Mouse (Mus musculus): ENCODE measurements around the gene Zfp273. TPM values are rescaled to one million over a fixed set of nuclear protein-coding genes. Genes with fewer than 3 reads are reported as not detected.
A peak's percentile ranks its signal among the peaks of the same experiment; 100 is the strongest.
"Not testable (repeated sequence)": the region's sequence is repeated elsewhere in the genome, so short reads cannot be mapped to it uniquely, and the experiment has no call there.

The Zfp273 gene
- 10.3 and 11.5 TPM in 2 replicates for polyA plus RNA-seq (2015; fragmentation: Nextera tagmentation; extraction: Ambion mirVana)

DNA sequence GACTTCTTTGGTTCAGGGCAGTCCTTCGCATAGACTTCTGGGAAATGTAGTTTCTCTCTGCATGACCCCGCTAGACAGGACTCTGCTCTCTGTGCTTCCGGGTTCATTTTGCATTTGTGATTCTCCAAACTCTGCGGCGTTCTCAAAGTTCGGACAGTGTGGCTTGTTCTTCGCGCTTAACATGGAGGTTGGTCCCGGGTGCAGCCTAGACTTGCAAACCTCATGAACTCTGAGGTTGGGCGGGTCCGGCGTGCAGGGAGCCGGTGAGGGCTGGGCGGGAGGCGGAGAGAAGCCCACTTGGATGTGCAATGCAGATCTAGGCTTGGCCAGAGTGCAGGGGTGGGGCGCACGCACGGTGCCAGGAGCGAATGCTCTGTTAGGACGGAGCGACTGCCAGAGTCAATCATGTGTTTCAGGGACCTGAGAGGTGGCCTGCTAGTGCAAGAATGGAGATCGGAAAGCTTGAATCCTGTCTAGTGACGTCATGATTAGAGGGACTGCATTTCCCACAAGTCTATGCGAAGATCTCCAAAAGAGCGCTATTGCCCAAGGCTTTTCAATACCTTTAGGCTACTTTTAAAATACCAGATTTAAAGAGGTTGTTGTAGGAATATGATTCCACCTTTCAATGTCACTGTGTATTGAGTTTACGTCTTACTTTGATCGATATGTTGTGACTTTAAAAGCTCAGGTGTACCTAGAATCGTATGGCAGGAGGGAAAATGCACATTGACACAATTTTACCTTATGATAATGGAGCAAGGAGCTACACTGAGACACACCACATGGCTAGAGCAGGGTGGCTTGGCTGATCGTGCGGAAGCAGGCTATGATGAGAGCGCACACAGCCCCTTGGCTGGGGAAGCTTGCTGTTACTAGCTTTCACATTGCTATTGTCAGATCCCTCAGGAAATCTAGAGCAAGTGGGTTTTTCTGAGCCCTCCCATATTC, at the start of gene Zfp273:
TSS of gene Zfp273 (plus strand) at position 31 of the 951 bp plus-strand sequence.
- peaks cover 13% of the 10 kb centered on the region; the same call in 1 of the 2 replicates for H3K9me3 ChIP-seq (replicated peaks)
- 3% methylated on average over 31 of the region's 31 CpGs for WGBS
- H3K36me3 ChIP-seq (ENCODE audit: poor library complexity, severe bottlenecking): peaks cover 15% of the 10 kb centered on the region

GRCm38 (mm10) chr13:67779265-67780221, 34.0 kb upstream of the Zfp273 start, which contains the start of gene Zfp493:
Gene Zfp493, plus strand, starts transcription at chr13:67779693.
- peak; percentile 98 for ATAC-seq
- Histone ChIP-seq H3K27ac (no peak within 1 kb of the TSS), H3K4me1 (peaks cover 6% of the 10 kb centered on the region), H3K36me3 (ENCODE audit: poor library complexity, severe bottlenecking) (no peaks in the 10 kb centered on the region), H3K27me3 (no peaks in the 10 kb centered on the region), H3K9ac (peak within 1 kb of the TSS; percentile 73), H3K4me3 (peak within 1 kb of the TSS; percentile 64), H3K4me2 (peak within 1 kb of the TSS; percentile 76), H3K9me3 (replicated peaks) (no peaks in the 10 kb centered on the region)
- 7% methylated on average over 26 of the region's 26 CpGs for WGBS

More for the DNA sequence above, at the start of gene Zfp273:
- ATAC-seq: peak; percentile 96
- Histone ChIP-seq H3K4me1 (peaks cover 3% of the 10 kb centered on the region; the same call in 1 of the 2 replicates), H3K4me3 (peak within 1 kb of the TSS; percentile 73), H3K27me3 (no peaks in the 10 kb centered on the region), H3K9ac (peak within 1 kb of the TSS; percentile 69), H3K4me2 (peak within 1 kb of the TSS; percentile 70), H3K27ac (peak within 1 kb of the TSS; percentile 80; the same call in 1 of the 2 replicates)

GRCm38 (mm10) chr13:67791921-67792455, 21.6 kb upstream of the Zfp273 start:
- Histone ChIP-seq H3K27me3 (no peaks in the 10 kb centered on the region), H3K4me2 (no peak overlapping the region), H3K4me1 (no peaks in the 10 kb centered on the region), H3K4me3 (no peak overlapping the region), H3K27ac (no peak overlapping the region), H3K9ac (no peak overlapping the region), H3K9me3 (replicated peaks) (no peaks in the 10 kb centered on the region), H3K36me3 (ENCODE audit: poor library complexity, severe bottlenecking) (peaks cover 17% of the 10 kb centered on the region)
- ATAC-seq: no peak
- 90% methylated on average over 10 of the region's 10 CpGs for WGBS

- Histone ChIP-seq H3K27me3 (no peaks in the 10 kb centered on the region), H3K9me3 (replicated peaks) (no peaks in the 10 kb centered on the region), H3K4me2 (no peak overlapping the region), H3K4me1 (no peaks in the 10 kb centered on the region), H3K27ac (no peak overlapping the region), H3K36me3 (ENCODE audit: poor library complexity, severe bottlenecking) (no peaks in the 10 kb centered on the region), H3K9ac (no peak overlapping the region), H3K4me3 (no peak overlapping the region)
- WGBS: 40% methylated on average over 3 of the region's 3 CpGs
- ATAC-seq: no peak
Measured at GRCm38 (mm10) chr13:67798618-67799017, 14.9 kb upstream of the Zfp273 start.

GRCm38 (mm10) chr13:67799151-67799550, 14.4 kb upstream of the Zfp273 start:
- not testable (repeated sequence) for H3K4me3 ChIP-seq; ATAC-seq; H3K27me3 ChIP-seq; H3K9ac ChIP-seq; H3K4me2 ChIP-seq; H3K27ac ChIP-seq; H3K9me3 ChIP-seq (replicated peaks); H3K4me1 ChIP-seq; H3K36me3 ChIP-seq (ENCODE audit: poor library complexity, severe bottlenecking)
- 73% methylated on average over 3 of the region's 3 CpGs for WGBS

DNA sequence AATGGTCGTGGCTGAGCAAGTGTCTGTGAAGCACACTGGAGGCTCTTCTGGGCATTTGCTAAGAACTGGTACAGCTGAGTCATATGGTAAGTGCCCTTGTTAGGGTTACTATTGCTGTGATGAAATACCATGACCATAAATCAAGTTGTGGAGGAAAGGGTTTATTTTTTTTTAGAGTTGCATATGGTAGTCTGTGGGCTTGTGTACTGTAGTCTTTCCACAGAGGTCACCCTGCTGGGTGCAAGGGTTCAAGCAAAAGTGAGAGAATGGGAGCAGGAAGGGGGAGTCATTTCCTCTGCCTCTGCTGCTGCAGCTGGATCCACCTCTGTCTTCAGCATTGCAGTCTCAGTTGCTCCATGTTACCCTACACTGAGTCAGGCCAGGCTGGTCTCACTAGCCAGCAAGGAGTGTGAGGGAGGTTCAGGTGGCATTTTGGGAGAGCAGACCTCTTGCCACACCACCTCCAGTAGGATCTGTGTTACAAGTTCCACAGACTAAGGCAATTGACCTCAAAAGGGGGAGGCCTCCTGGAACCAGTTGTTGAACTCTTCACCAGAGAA, 1.8 kb upstream of the Zfp273 start:
- Histone ChIP-seq H3K4me1 (peaks cover 3% of the 10 kb centered on the region; the same call in 1 of the 2 replicates), H3K4me3 (no peak overlapping the region), H3K27ac (no peak overlapping the region), H3K4me2 (no peak overlapping the region), H3K36me3 (ENCODE audit: poor library complexity, severe bottlenecking) (0 out of 2 replicates have a peak, but pooled peaks cover 5% of the 10 kb centered on the region), H3K9ac (no peak overlapping the region), H3K9me3 (replicated peaks) (0 out of 2 replicates have a peak, but pooled peaks cover 5% of the 10 kb centered on the region), H3K27me3 (no peaks in the 10 kb centered on the region)
- WGBS: 62% methylated on average over 1 of the region's 1 CpGs
- no peak for ATAC-seq

DNA sequence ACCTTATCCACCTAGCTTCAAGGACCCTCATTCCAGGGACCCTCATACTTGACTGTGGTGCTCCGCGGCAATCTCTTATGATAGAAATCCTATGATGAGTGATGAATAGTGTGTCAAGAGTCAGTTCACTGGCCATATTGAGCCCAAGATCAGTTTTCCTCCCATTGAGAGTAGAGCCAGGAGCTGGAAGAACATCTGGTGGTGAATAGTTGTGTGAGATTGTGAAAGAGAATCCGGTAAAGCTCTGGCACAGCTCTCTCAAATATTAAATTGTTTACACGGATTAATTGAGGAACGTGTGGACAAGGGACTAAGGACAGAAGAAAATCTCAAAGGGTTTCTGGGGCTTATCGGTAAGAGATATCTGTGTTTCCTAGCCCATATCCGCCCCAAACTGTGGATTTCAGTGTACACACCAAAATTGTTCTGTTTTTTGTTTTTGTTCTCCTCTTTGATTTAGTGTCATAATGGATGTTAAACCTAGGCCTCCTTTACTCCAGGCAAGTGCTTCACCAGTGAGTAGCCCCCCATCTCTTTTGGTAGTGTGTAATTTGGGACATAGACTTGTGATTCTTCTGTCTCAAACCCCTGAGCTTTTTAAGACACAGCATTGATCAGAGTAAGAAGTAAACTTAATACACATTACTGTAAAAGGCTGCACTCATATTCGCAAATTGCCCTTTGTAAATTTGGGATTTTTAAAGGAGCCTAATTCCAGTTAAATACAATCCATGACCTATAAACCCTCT, 405 bp upstream of the Zfp273 start:
- 78% methylated on average over 8 of the region's 8 CpGs for WGBS
- no peak; the same call in 1 of the 2 replicates for ATAC-seq
- Histone ChIP-seq H3K36me3 (ENCODE audit: poor library complexity, severe bottlenecking) (0 out of 2 replicates have a peak, but pooled peaks cover 7% of the 10 kb centered on the region), H3K9me3 (replicated peaks) (peaks cover 8% of the 10 kb centered on the region; the same call in 1 of the 2 replicates), H3K9ac (no peak overlapping the region), H3K27ac (no peak overlapping the region), H3K4me3 (peak overlapping the region; percentile 73), H3K4me2 (no peak overlapping the region), H3K4me1 (peaks cover 3% of the 10 kb centered on the region; the same call in 1 of the 2 replicates), H3K27me3 (no peaks in the 10 kb centered on the region)

- H3K9me3 ChIP-seq (replicated peaks): peaks cover 27% of the 10 kb centered on the region
- no peak for ATAC-seq
- peaks cover 3% of the 10 kb centered on the region; the same call in 1 of the 2 replicates for H3K4me1 ChIP-seq
- H3K36me3 ChIP-seq (ENCODE audit: poor library complexity, severe bottlenecking): peaks cover 43% of the 10 kb centered on the region
- no peak overlapping the region for H3K9ac ChIP-seq
- H3K4me3 ChIP-seq: no peak overlapping the region
- no peaks in the 10 kb centered on the region for H3K27me3 ChIP-seq
- no peak overlapping the region for H3K4me2 ChIP-seq
- WGBS: 89% methylated on average over 1 of the region's 1 CpGs
- no peak overlapping the region for H3K27ac ChIP-seq
Measured at GRCm38 (mm10) chr13:67818636-67819035, 5.1 kb downstream of the Zfp273 start.

DNA sequence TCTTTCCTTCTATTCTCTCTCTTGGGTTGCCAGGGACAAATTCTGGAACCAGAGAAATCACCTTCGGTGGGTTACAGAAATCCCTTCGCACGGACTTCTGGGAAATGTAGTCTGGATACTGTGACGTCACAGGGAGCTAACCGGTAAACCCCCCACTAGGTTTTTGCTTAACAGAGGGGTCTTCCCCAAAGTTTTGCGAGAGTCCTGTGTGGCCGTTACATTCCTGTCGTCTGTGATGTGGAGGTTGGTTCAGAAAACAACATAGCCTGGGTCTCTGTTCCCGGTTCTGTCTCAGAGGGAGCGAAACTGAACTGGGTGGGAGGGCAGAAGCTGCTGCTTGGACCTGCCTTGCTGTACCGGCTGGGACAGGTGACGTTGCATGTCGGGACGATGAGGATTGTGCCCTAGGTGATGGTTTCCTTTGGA, 17.4 kb downstream of the Zfp273 start, which contains the start of gene Gm10037:
TSS of gene Gm10037 (plus strand) at position 196 of the 426 bp plus-strand sequence.
- no peak within 1 kb of the TSS for H3K27ac ChIP-seq
- peak; percentile 85 for ATAC-seq

DNA sequence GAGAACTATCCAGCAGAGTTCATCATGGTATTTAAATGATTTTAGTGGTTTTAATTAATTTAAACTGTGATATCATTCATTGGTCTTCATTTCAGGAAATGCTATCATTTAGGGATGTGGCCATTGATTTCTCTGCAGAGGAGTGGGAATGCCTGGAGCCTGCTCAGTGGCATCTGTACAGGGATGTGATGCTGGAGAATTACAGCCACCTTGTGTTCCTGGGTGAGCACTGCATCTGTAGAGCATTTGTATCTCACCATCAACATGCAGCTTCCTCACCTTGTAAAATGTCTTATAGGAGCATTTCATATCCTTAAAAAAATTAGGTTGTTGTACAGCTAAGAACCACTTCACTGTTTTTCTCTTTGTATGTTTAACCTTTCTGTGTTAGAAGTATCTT, 19.6 kb downstream of the Zfp273 start:
- H3K9me3 ChIP-seq (replicated peaks); ATAC-seq: not testable (repeated sequence)

More for the DNA sequence above, 17.4 kb downstream of the Zfp273 start, which contains the start of gene Gm10037:
- Histone ChIP-seq H3K4me1 (peaks cover 3% of the 10 kb centered on the region; the same call in 1 of the 2 replicates), H3K27me3 (no peaks in the 10 kb centered on the region), H3K4me2 (peak within 1 kb of the TSS; percentile 63), H3K9ac (peak within 1 kb of the TSS; percentile 71), H3K9me3 (replicated peaks) (peaks cover 5% of the 10 kb centered on the region; the same call in 1 of the 2 replicates), H3K4me3 (peak within 1 kb of the TSS; percentile 56), H3K36me3 (ENCODE audit: poor library complexity, severe bottlenecking) (peaks cover 12% of the 10 kb centered on the region)
- 4% methylated on average over 14 of the region's 14 CpGs for WGBS

More for the DNA sequence above, 19.6 kb downstream of the Zfp273 start:
- H3K4me3 ChIP-seq; H3K9ac ChIP-seq; H3K36me3 ChIP-seq (ENCODE audit: poor library complexity, severe bottlenecking); H3K4me1 ChIP-seq; H3K4me2 ChIP-seq; H3K27ac ChIP-seq; H3K27me3 ChIP-seq: not testable (repeated sequence)

Data from forebrain, embryonic 13.5 days (tissue).